Mouse (Mus musculus): ENCODE measurements around the gene Plekha6. TPM values are rescaled to one million over a fixed set of nuclear protein-coding genes. Genes with fewer than 3 reads are reported as not detected.

The Plekha6 gene
- total and polyA plus RNA-seq, 2 experiments from 2014 or later: 11.9 to 49.3 TPM

GRCm38 (mm10) chr1:133130638-133131560 is 33.1 kb upstream of the Plekha6 start, which contains the start of gene Ppp1r15b:
Gene Ppp1r15b, plus strand, starts transcription at chr1:133131143.
- Histone ChIP-seq H3K36me3 (ENCODE audit: insufficient read depth, low read length) (no peaks in the 10 kb centered on the region), H3K4me3 (ENCODE audit: low read depth, low read length) (peak within 1 kb of the TSS; percentile 72)

DNA sequence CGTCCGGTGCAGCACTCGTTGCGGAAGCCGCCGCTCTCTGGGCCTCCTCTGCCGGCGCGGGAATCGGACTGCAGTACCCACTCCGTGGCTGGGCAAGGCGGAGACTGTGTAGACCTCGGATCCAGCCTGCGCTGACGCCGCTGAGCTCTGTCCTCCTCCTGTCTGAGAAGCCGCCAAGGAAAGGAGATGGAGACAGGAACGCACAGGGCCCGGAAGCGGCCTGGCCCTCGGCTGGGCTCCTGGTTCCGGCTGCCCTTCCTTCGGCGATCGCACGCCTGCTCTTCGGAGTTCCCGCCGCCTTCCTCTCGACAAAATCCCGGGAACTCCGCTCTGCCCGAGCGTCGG is 32.5 kb upstream of the Plekha6 start:
- peaks cover 4% of the 10 kb centered on the region; the same call in 1 of the 2 replicates for H3K4me1 ChIP-seq (ENCODE audit: insufficient read depth, low read length)
- H3K36me3 ChIP-seq (ENCODE audit: insufficient read depth, low read length): peaks cover 1% of the 10 kb centered on the region
- H3K27me3 ChIP-seq (ENCODE audit: insufficient read depth, low read length): no peaks in the 10 kb centered on the region
- no peak for TF ChIP-seq CTCF (IDR thresholded peaks at IDR 0.05)
- no peaks in the 10 kb centered on the region for H3K9me3 ChIP-seq (ENCODE audit: low read length)
- DNase-seq (ENCODE audit: low spot score) (no peak), ATAC-seq (ENCODE audit: low FRiP score) (no peak)
- WGBS: 0% methylated on average over 35 of the region's 35 CpGs
- peak overlapping the region; percentile 79 for H3K9ac ChIP-seq (replicated peaks; ENCODE audit: low read length, poor library complexity, severe bottlenecking)
- H3K4me2 ChIP-seq (ENCODE audit: low read depth, low read length, poor library complexity, severe bottlenecking): peak overlapping the region; percentile 97
- peak overlapping the region; percentile 97 for H3K27ac ChIP-seq (ENCODE audit: low read depth, low read length)
- H3K4me3 ChIP-seq (ENCODE audit: low read depth, low read length): peak overlapping the region; percentile 72

More at GRCm38 (mm10) chr1:133130638-133131560, 33.1 kb upstream of the Plekha6 start, which contains the start of gene Ppp1r15b:
- H3K9ac ChIP-seq (replicated peaks; ENCODE audit: low read length, poor library complexity, severe bottlenecking): peak within 1 kb of the TSS; percentile 79
- DNase-seq (ENCODE audit: low spot score) (peak; percentile 99), ATAC-seq (ENCODE audit: low FRiP score) (peak; percentile 99)
- peak; percentile 38 for TF ChIP-seq CTCF (IDR thresholded peaks at IDR 0.05)
- peak within 1 kb of the TSS; percentile 97 for H3K27ac ChIP-seq (ENCODE audit: low read depth, low read length)
- WGBS: under 1% methylated on average over 69 of the region's 72 CpGs
- peaks cover 4% of the 10 kb centered on the region; the same call in 1 of the 2 replicates for H3K4me1 ChIP-seq (ENCODE audit: insufficient read depth, low read length)
- H3K27me3 ChIP-seq (ENCODE audit: insufficient read depth, low read length): no peaks in the 10 kb centered on the region
- peak within 1 kb of the TSS; percentile 97 for H3K4me2 ChIP-seq (ENCODE audit: low read depth, low read length, poor library complexity, severe bottlenecking)
- H3K9me3 ChIP-seq (ENCODE audit: low read length): no peaks in the 10 kb centered on the region

- 0% methylated on average over 11 of the region's 11 CpGs for WGBS
- Histone ChIP-seq H3K4me1 (ENCODE audit: insufficient read depth, low read length) (peaks cover 4% of the 10 kb centered on the region; the same call in 1 of the 2 replicates), H3K36me3 (ENCODE audit: insufficient read depth, low read length) (peaks cover 5% of the 10 kb centered on the region), H3K4me2 (ENCODE audit: low read depth, low read length, poor library complexity, severe bottlenecking) (peak overlapping the region; percentile 97), H3K9me3 (ENCODE audit: low read length) (no peaks in the 10 kb centered on the region), H3K9ac (replicated peaks; ENCODE audit: low read length, poor library complexity, severe bottlenecking) (peak overlapping the region; percentile 79), H3K27me3 (ENCODE audit: insufficient read depth, low read length) (no peaks in the 10 kb centered on the region), H3K4me3 (ENCODE audit: low read depth, low read length) (peak overlapping the region; percentile 72), H3K27ac (ENCODE audit: low read depth, low read length) (peak overlapping the region; percentile 97)
- no peak for TF ChIP-seq CTCF (IDR thresholded peaks at IDR 0.05)
- ATAC-seq (ENCODE audit: low FRiP score) (no peak), DNase-seq (ENCODE audit: low spot score) (no peak)
Measured at GRCm38 (mm10) chr1:133131936-133132335, 32.1 kb upstream of the Plekha6 start.

DNA sequence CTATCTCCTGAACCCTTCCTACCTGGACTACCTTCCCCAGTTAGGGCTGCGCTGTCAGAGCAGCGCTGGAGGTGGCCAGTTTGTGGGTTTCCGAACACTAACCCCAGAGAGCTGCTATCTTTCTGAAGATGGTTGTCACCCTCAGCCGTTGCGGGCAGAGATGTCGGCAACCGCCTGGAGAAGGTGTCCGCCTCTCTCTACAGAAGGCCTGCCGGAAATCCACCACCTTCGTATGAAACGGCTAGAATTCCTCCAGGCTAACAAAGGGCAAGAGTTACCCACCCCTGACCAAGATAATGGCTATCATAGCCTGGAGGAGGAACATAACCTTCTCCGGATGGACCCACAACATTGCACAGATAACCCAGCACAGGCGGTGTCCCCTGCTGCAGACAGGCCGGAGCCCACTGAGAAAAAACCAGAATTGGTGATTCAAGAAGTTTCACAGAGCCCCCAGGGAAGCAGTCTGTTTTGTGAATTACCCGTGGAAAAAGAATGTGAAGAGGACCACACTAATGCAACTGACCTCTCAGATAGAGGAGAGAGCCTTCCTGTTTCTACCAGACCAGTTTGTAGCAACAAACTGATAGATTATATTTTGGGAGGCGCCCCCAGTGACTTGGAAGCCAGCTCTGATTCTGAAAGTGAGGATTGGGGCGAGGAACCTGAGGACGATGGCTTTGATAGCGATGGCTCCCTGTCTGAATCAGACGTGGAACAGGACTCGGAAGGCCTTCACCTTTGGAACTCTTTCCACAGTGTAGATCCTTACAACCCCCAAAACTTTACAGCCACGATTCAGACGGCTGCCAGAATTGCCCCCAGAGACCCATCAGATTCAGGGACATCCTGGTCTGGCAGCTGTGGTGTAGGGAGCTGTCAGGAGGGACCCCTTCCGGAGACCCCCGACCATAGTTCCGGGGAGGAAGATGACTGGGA is 31.4 kb upstream of the Plekha6 start:
- H3K4me3 ChIP-seq (ENCODE audit: low read depth, low read length): peak overlapping the region; percentile 72
- peaks cover 4% of the 10 kb centered on the region; the same call in 1 of the 2 replicates for H3K4me1 ChIP-seq (ENCODE audit: insufficient read depth, low read length)
- no peak for TF ChIP-seq CTCF (IDR thresholded peaks at IDR 0.05)
- no peaks in the 10 kb centered on the region for H3K27me3 ChIP-seq (ENCODE audit: insufficient read depth, low read length)
- peak overlapping the region; percentile 79 for H3K9ac ChIP-seq (replicated peaks; ENCODE audit: low read length, poor library complexity, severe bottlenecking)
- H3K27ac ChIP-seq (ENCODE audit: low read depth, low read length): peak overlapping the region; percentile 97; the same call in 1 of the 2 replicates
- H3K9me3 ChIP-seq (ENCODE audit: low read length): no peaks in the 10 kb centered on the region
- no peak for ATAC-seq (ENCODE audit: low FRiP score)
- H3K36me3 ChIP-seq (ENCODE audit: insufficient read depth, low read length): peaks cover 12% of the 10 kb centered on the region
- peak overlapping the region; percentile 97 for H3K4me2 ChIP-seq (ENCODE audit: low read depth, low read length, poor library complexity, severe bottlenecking)
- DNase-seq (ENCODE audit: low spot score): no peak
- WGBS: 13% methylated on average over 26 of the region's 26 CpGs

- H3K4me1 ChIP-seq (ENCODE audit: insufficient read depth, low read length): peaks cover 4% of the 10 kb centered on the region; the same call in 1 of the 2 replicates
Measured at GRCm38 (mm10) chr1:133133425-133133824, 30.6 kb upstream of the Plekha6 start.

More at GRCm38 (mm10) chr1:133133425-133133824, 30.6 kb upstream of the Plekha6 start:
- no peak for ATAC-seq (ENCODE audit: low FRiP score)
- no peak for TF ChIP-seq CTCF (IDR thresholded peaks at IDR 0.05)
- Histone ChIP-seq H3K9me3 (ENCODE audit: low read length) (no peaks in the 10 kb centered on the region), H3K27ac (ENCODE audit: low read depth, low read length) (no peak overlapping the region), H3K9ac (replicated peaks; ENCODE audit: low read length, poor library complexity, severe bottlenecking) (peak overlapping the region; percentile 79), H3K4me2 (ENCODE audit: low read depth, low read length, poor library complexity, severe bottlenecking) (peak overlapping the region; percentile 97), H3K4me3 (ENCODE audit: low read depth, low read length) (peak overlapping the region; percentile 72), H3K27me3 (ENCODE audit: insufficient read depth, low read length) (no peaks in the 10 kb centered on the region), H3K36me3 (ENCODE audit: insufficient read depth, low read length) (peaks cover 16% of the 10 kb centered on the region)
- DNase-seq (ENCODE audit: low spot score): no peak
- WGBS: 12% methylated on average over 2 of the region's 2 CpGs

Data from midbrain, postnatal 0 days (tissue).